Mouse (Mus musculus) erythroblast, embryonic 14.5 days (primary cell): ENCODE results near the gene Ivl.

ENCODE experiments used
- GATA1 ChIP-seq: IDR thresholded peaks from 2 replicates; pipeline ENCODE4 v1.6.1; 2012; ENCODE audit warnings: low read length, inconsistent platforms, mixed read lengths
- TAL1 ChIP-seq: IDR thresholded peaks from 3 replicates; pipeline ENCODE4 v1.6.1; 2012; ENCODE audit warnings: low read length, inconsistent platforms, mixed read lengths

GRCm38 (mm10) chr3:92572514-92573155 lies 900 bp downstream of the Ivl start:
- TF ChIP-seq GATA1 (no peak), TAL1 (no peak)
